Mouse (Mus musculus) myocyte (in vitro differentiated cells): ENCODE results near the gene Cenps.

Experiments
- E2F4 ChIP-seq: IDR thresholded peaks from one replicate; pipeline ENCODE4 v1.6.1; 2011; ENCODE audit warnings: mild to moderate bottlenecking, control low read depth, moderate library complexity; ENCODE audit not compliant: insufficient read depth
- POLR2A ChIP-seq: IDR thresholded peaks from one replicate; pipeline ENCODE4 v1.6.1; 2011; ENCODE audit warnings: low read depth, mild to moderate bottlenecking, control low read depth, moderate library complexity; ENCODE audit not compliant: insufficient read length
- TCF12 ChIP-seq: IDR thresholded peaks from one replicate; pipeline ENCODE4 v1.6.1; 2011; ENCODE audit warnings: mild to moderate bottlenecking, control low read depth; ENCODE audit not compliant: poor library complexity, insufficient read depth, severe bottlenecking
- TCF3 ChIP-seq: IDR thresholded peaks from one replicate; pipeline ENCODE4 v1.6.1; 2011; ENCODE audit warnings: low read depth, control low read depth; ENCODE audit not compliant: insufficient read length
- USF1 ChIP-seq: IDR thresholded peaks from one replicate; pipeline ENCODE4 v1.6.1; 2011; ENCODE audit warnings: low read depth, mild to moderate bottlenecking, control low read depth, moderate library complexity

DNA sequence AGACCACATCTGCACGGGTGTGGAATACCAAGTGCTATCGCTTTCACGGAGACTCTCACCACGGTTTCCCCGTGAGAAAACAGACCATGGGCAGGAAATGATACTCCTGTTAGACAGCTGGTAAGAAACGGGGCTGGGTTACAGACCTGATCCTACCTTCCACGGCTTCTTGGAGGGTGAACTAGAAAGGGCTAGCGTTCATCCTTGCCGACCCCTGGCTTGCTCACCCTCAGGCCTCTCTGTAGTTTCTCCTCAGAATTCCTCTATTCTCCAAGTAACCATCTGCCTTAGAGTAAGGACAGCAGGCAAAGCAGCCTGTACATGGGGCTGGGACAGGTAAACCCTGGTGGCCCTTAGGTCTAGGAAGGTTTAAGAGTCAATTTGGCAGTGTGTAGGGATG, 11.8 kb upstream of the Cenps start:
- TF ChIP-seq POLR2A (no peak), USF1 (no peak), E2F4 (no peak), TCF12 (no peak), TCF3 (no peak)
